Mouse (Mus musculus) CH12.LX (cell line): ENCODE results near the gene Gne. TPM values are rescaled to one million over a fixed set of nuclear protein-coding genes. Genes with fewer than 3 reads are reported as not detected.

Experiments used
- DNase-seq: peaks from one replicate; pipeline ENCODE4 v3.0.0-alpha.2; 2013; ENCODE audit errors: extremely low read depth
- H3K27ac ChIP-seq: 2 replicates; pipeline ENCODE4 v1.5.1; 2012; ENCODE audit warnings: low read depth, mild to moderate bottlenecking, control low read depth, moderate library complexity; ENCODE audit not compliant: insufficient read depth
- H3K27me3 ChIP-seq: replicated peaks from 2 replicates; pipeline ENCODE3; 2012; ENCODE audit warnings: inconsistent platforms
- H3K36me3 ChIP-seq, 2 experiments: replicated peaks in 1 of 2; 2 replicates each; pipeline versions ENCODE3 to v1.6.1; 2012; ENCODE audit warnings: inconsistent platforms in 1 of 2, low read length in 1 of 2, mild to moderate bottlenecking in 1 of 2, mixed read lengths in 1 of 2, moderate library complexity in 1 of 2; ENCODE audit not compliant: control insufficient read depth in 1 of 2, insufficient read depth in 1 of 2
- H3K4me1 ChIP-seq, 2 experiments: 2 replicates each; pipeline ENCODE4 v1.6.1; 2012; ENCODE audit warnings: inconsistent platforms in 1 of 2, moderate library complexity in 1 of 2; ENCODE audit not compliant: insufficient read depth in 2 of 2, control insufficient read depth in 1 of 2
- H3K4me2 ChIP-seq: 2 replicates; pipeline ENCODE4 v1.6.1; 2012; ENCODE audit warnings: low read depth, mild to moderate bottlenecking, control low read depth; ENCODE audit not compliant: poor library complexity, insufficient read depth, severe bottlenecking
- H3K4me3 ChIP-seq, 3 experiments: fragments of 150-350 bp in 1 of 3; sonication (generic) in 1 of 3; replicated peaks in 1 of 3; 2 replicates each; pipeline versions ENCODE3 to v1.5.1; 2011 to 2012; ENCODE audit warnings: low read depth in 2 of 3, low read length in 2 of 3, mild to moderate bottlenecking in 2 of 3, moderate library complexity in 2 of 3, control low read depth in 1 of 3, improper control_type of control experiment in 1 of 3, inconsistent platforms in 1 of 3, mixed read lengths in 1 of 3; ENCODE audit not compliant: poor library complexity in 1 of 3
- H3K79me2 ChIP-seq: replicated peaks from 2 replicates; pipeline ENCODE4 v1.6.1; 2012; ENCODE audit warnings: mild to moderate bottlenecking, moderate library complexity; ENCODE audit not compliant: control insufficient read depth, poor library complexity, insufficient read depth, severe bottlenecking; ENCODE audit errors: extremely low read depth
- H3K9ac ChIP-seq: 2 replicates; pipeline ENCODE4 v1.6.1; 2012; ENCODE audit warnings: low read depth, mild to moderate bottlenecking, control low read depth, moderate library complexity; ENCODE audit not compliant: insufficient read depth
- H3K9me3 ChIP-seq: replicated peaks from 2 replicates; pipeline ENCODE3; 2012; ENCODE audit warnings: low read length, inconsistent platforms, mixed read lengths
- BHLHE40 ChIP-seq: IDR thresholded peaks from 2 replicates; pipeline ENCODE4 v1.6.1; 2011; ENCODE audit warnings: mild to moderate bottlenecking, low read depth, low read length, improper control_type of control experiment
- CHD1 ChIP-seq: IDR thresholded peaks from 2 replicates; pipeline ENCODE4 v1.6.1; 2012; ENCODE audit warnings: low read depth, low read length, improper control_type of control experiment, inconsistent platforms
- CHD2 ChIP-seq: IDR thresholded peaks from 2 replicates; pipeline ENCODE4 v1.6.1; 2011; ENCODE audit warnings: low read length, improper control_type of control experiment
- CTCF ChIP-seq, 2 experiments: IDR thresholded peaks in 1 of 2; conservative IDR thresholded peaks in 1 of 2; 2 replicates each; pipeline ENCODE4 v1.5.1; 2011 to 2012; ENCODE audit warnings: low read depth in 2 of 2, low read length in 2 of 2, improper control_type of control experiment in 1 of 2, inconsistent platforms in 1 of 2, mild to moderate bottlenecking in 1 of 2, moderate library complexity in 1 of 2
- E2F4 ChIP-seq: IDR thresholded peaks from 2 replicates; pipeline ENCODE4 v1.6.1; 2011; ENCODE audit warnings: low read depth, low read length, improper control_type of control experiment; ENCODE audit not compliant: insufficient replicate concordance
- GABPA ChIP-seq: IDR thresholded peaks from 2 replicates; pipeline ENCODE4 v1.6.1; 2012; ENCODE audit warnings: low read depth, low read length, improper control_type of control experiment, inconsistent platforms; ENCODE audit not compliant: insufficient replicate concordance
- HCFC1 ChIP-seq: IDR thresholded peaks from 2 replicates; pipeline ENCODE4 v1.6.1; 2012; ENCODE audit warnings: low read depth, mild to moderate bottlenecking, inconsistent platforms, low read length, improper control_type of control experiment
- IRF4 ChIP-seq: IDR thresholded peaks from 2 replicates; pipeline ENCODE4 v1.6.1; 2014; ENCODE audit warnings: low read depth, mild to moderate bottlenecking, inconsistent platforms, low read length, improper control_type of control experiment
- JUN ChIP-seq: IDR thresholded peaks from 2 replicates; pipeline ENCODE4 v1.6.1; 2011; ENCODE audit warnings: low read depth, mild to moderate bottlenecking, low read length, improper control_type of control experiment, moderate library complexity; ENCODE audit not compliant: insufficient read depth
- JUND ChIP-seq: conservative IDR thresholded peaks from 2 replicates; pipeline ENCODE4 v1.6.1; 2011; ENCODE audit warnings: low read depth, low read length, improper control_type of control experiment
- MAFK ChIP-seq: IDR thresholded peaks from 2 replicates; pipeline ENCODE4 v1.6.1; 2011; ENCODE audit warnings: low read length, improper control_type of control experiment; ENCODE audit not compliant: insufficient replicate concordance
- MAX ChIP-seq: IDR thresholded peaks from 2 replicates; pipeline ENCODE4 v1.6.1; 2011; ENCODE audit warnings: low read length, improper control_type of control experiment
- MEF2A ChIP-seq: IDR thresholded peaks from 2 replicates; pipeline ENCODE4 v1.6.1; 2014; ENCODE audit warnings: low read depth, mild to moderate bottlenecking, inconsistent platforms, low read length, improper control_type of control experiment, borderline replicate concordance
- MXI1 ChIP-seq: IDR thresholded peaks from 2 replicates; pipeline ENCODE4 v1.6.1; 2011; ENCODE audit warnings: mild to moderate bottlenecking, low read depth, low read length, improper control_type of control experiment
- NELFE ChIP-seq: IDR thresholded peaks from 2 replicates; pipeline ENCODE4 v1.6.1; 2011; ENCODE audit warnings: low read depth, low read length, improper control_type of control experiment
- NRF1 ChIP-seq: IDR thresholded peaks from 2 replicates; pipeline ENCODE4 v1.6.1; 2014; ENCODE audit warnings: low read depth, mild to moderate bottlenecking, inconsistent platforms, low read length, improper control_type of control experiment, moderate library complexity
- PAX5 ChIP-seq: IDR thresholded peaks from 2 replicates; pipeline ENCODE4 v1.6.1; 2012; ENCODE audit warnings: low read length, inconsistent platforms, mixed read lengths
- RAD21 ChIP-seq: IDR thresholded peaks from 2 replicates; pipeline ENCODE4 v1.6.1; 2011; ENCODE audit warnings: low read depth, mild to moderate bottlenecking, low read length, improper control_type of control experiment, moderate library complexity
- SMC3 ChIP-seq: IDR thresholded peaks from 2 replicates; pipeline ENCODE4 v1.6.1; 2011; ENCODE audit warnings: low read depth, low read length, improper control_type of control experiment
- TBP ChIP-seq: conservative IDR thresholded peaks from 2 replicates; pipeline ENCODE4 v1.6.1; 2011; ENCODE audit warnings: low read depth, low read length, improper control_type of control experiment
- TCF12 ChIP-seq: IDR thresholded peaks from 2 replicates; pipeline ENCODE4 v1.6.1; 2014; ENCODE audit warnings: low read depth, mild to moderate bottlenecking, inconsistent platforms, low read length, improper control_type of control experiment
- USF1 ChIP-seq: IDR thresholded peaks from 2 replicates; pipeline ENCODE4 v1.6.1; 2014; ENCODE audit warnings: low read depth, mild to moderate bottlenecking, inconsistent platforms, low read length, improper control_type of control experiment
- USF2 ChIP-seq: conservative IDR thresholded peaks from 2 replicates; pipeline ENCODE4 v1.6.1; 2011; ENCODE audit warnings: low read depth, low read length, improper control_type of control experiment
- ZC3H11A ChIP-seq: IDR thresholded peaks from 2 replicates; pipeline ENCODE4 v1.6.1; 2012; ENCODE audit warnings: low read depth, mild to moderate bottlenecking, inconsistent platforms, low read length, improper control_type of control experiment
- ZKSCAN1 ChIP-seq: IDR thresholded peaks from 2 replicates; pipeline ENCODE4 v1.6.1; 2012; ENCODE audit warnings: low read depth, inconsistent platforms, low read length, improper control_type of control experiment, borderline replicate concordance
- dilution Hi-C: fragments of 300-500 bp; cut with MboI; formaldehyde crosslinking; loops from 2 replicates; pipeline ENCODE4 v1.14.3; 2020; ENCODE audit warnings: low sequenced_read_pairs; ENCODE audit not compliant: extremely low pct_unique_long_range_greater_than_20kb, extremely low pct_ligation_motif_present
- in situ Hi-C: fragments of 300-500 bp; cut with MboI; formaldehyde crosslinking; loops from 3 replicates; pipeline ENCODE4 v1.14.3; 2019; ENCODE audit warnings: low sequenced_read_pairs, low pct_ligation_motif_present, low pct_unique_long_range_greater_than_20kb, mixed read lengths
- polyA plus RNA-seq: library from polyadenylated mRNA; unstranded; fragments of >175 nt; gene quantifications from 2 replicates; pipeline ENCODE4 v1.2.1, GENCODE M21; 2012; ENCODE audit warnings: low read depth; ENCODE audit not compliant: insufficient read length
- total RNA-seq, 2 experiments: library from RNA; depleted of rRNA; stranded (reverse); fragments of 300-350 nt in 1 of 2; fragments of >200 nt in 1 of 2; gene quantifications; 2 replicates each; pipeline ENCODE4 v1.2.3; 2012 to 2014

Gene Gne
- total and polyA plus RNA-seq, 3 experiments, result 34.4 to 37.1 (median 35.3) TPM

GRCm38 (mm10) chr4:44097576-44098335 lies 13.8 kb upstream of the Gne start:
- dilution Hi-C loops, result no loop called here

GRCm38 (mm10) chr4:44094475-44094874 lies 10.5 kb upstream of the Gne start:
- H3K4me1 ChIP-seq, result peaks cover 2 to 5% of the 10 kb centered on the region in 2 experiments; a peak in 2 of 4 replicates
- no peak for TF ChIP-seq TCF12
- TF ChIP-seq TBP, result no peak
- no peak for TF ChIP-seq IRF4
- TF ChIP-seq MEF2A, result no peak
- TF ChIP-seq GABPA, result no peak
- TF ChIP-seq NRF1, result no peak
- no peak for TF ChIP-seq MXI1
- no peak for TF ChIP-seq CHD2
- TF ChIP-seq RAD21, result no peak
- no peak for TF ChIP-seq USF1
- TF ChIP-seq MAX, result no peak
- TF ChIP-seq ZKSCAN1, result no peak
- TF ChIP-seq HCFC1, result no peak
- no peak for TF ChIP-seq SMC3
- no peak for TF ChIP-seq E2F4
- TF ChIP-seq NELFE, result no peak
- no peak for TF ChIP-seq MAFK
- no peak for TF ChIP-seq JUND
- TF ChIP-seq, all 38 proteins: peak for 0
- Histone ChIP-seq H3K36me3 (no peaks in the 10 kb centered on the region), H3K9ac (no peak overlapping the region), H3K4me3 (no peak overlapping the region), H3K27me3 (no peaks in the 10 kb centered on the region), H3K4me2 (no peak overlapping the region), H3K27ac (no peak overlapping the region), H3K9me3 (no peaks in the 10 kb centered on the region), H3K79me2 (no peaks in the 10 kb centered on the region)
- dilution Hi-C loops, result no loop called here
- DNase-seq, result no peak
- in situ Hi-C loops, result no loop called here

More at GRCm38 (mm10) chr4:44097576-44098335, 13.8 kb upstream of the Gne start:
- Histone ChIP-seq H3K9me3 (no peaks in the 10 kb centered on the region), H3K4me2 (no peak overlapping the region), H3K4me3 (no peak overlapping the region), H3K4me1 (peaks cover 4 to 5% of the 10 kb centered on the region in 2 experiments; a peak in 2 of 4 replicates), H3K27ac (no peak overlapping the region), H3K27me3 (no peaks in the 10 kb centered on the region), H3K79me2 (no peaks in the 10 kb centered on the region), H3K36me3 (no peaks in the 10 kb centered on the region), H3K9ac (no peak overlapping the region)
- DNase-seq, result no peak
- in situ Hi-C loops, result no loop called here
- TF ChIP-seq MAX (no peak), JUN (no peak), NELFE (no peak), CTCF (conservative IDR thresholded peaks at IDR 0.05 in 1 of 2, IDR thresholded peaks at IDR 0.05 in 1 of 2; ENCODE audit: low read depth in 2 of 2, low read length in 2 of 2) (no peak), USF2 (no peak), ZC3H11A (no peak), PAX5 (no peak), CHD1 (no peak), TCF12 (no peak), BHLHE40 (no peak), NRF1 (no peak)
